Mouse (Mus musculus) embryo, embryonic 10.5 days (tissue): ENCODE data around the gene Zdhhc4.

Experiments
- DNase-seq: peaks from one replicate; pipeline ENCODE4 v3.0.0-alpha.2; 2015; ENCODE audit warnings: low spot score

Zdhhc4 gene

GRCm38 (mm10) chr5:143317288-143317610 is 11.8 kb downstream of the Zdhhc4 start:
- no peak for DNase-seq

- no peak for DNase-seq
Measured at GRCm38 (mm10) chr5:143316605-143317287, 12.3 kb downstream of the Zdhhc4 start.

- DNase-seq: no peak
Measured at GRCm38 (mm10) chr5:143315514-143315888, 13.6 kb downstream of the Zdhhc4 start.

GRCm38 (mm10) chr5:143314730-143315513 is 14.1 kb downstream of the Zdhhc4 start, which contains the start of gene E130309D02Rik:
Gene E130309D02Rik, minus strand, starts transcription at chr5:143315360.
- peak; percentile 86 for DNase-seq

- DNase-seq: peak; percentile 64
Measured at GRCm38 (mm10) chr5:143314183-143314729, 14.8 kb downstream of the Zdhhc4 start.

- DNase-seq: peak; percentile 85
Measured at GRCm38 (mm10) chr5:143311886-143312285, 17.2 kb downstream of the Zdhhc4 start.

- no peak for DNase-seq
Measured at GRCm38 (mm10) chr5:143309916-143310315, 19.1 kb downstream of the Zdhhc4 start.

- no peak for DNase-seq
Measured at GRCm38 (mm10) chr5:143308825-143309224, 20.2 kb downstream of the Zdhhc4 start.

GRCm38 (mm10) chr5:143304251-143304650 is 24.8 kb downstream of the Zdhhc4 start:
- DNase-seq: no peak

- no peak for DNase-seq
Measured at GRCm38 (mm10) chr5:143301296-143301695, 27.8 kb downstream of the Zdhhc4 start.

- DNase-seq: peak; percentile 60
Measured at GRCm38 (mm10) chr5:143299686-143300085, 29.4 kb downstream of the Zdhhc4 start.

GRCm38 (mm10) chr5:143298391-143298790 is 30.7 kb downstream of the Zdhhc4 start:
- no peak for DNase-seq

- DNase-seq: no peak
Measured at GRCm38 (mm10) chr5:143297986-143298385, 31.1 kb downstream of the Zdhhc4 start.

- no peak for DNase-seq
Measured at GRCm38 (mm10) chr5:143295330-143295729, 33.7 kb downstream of the Zdhhc4 start.

- DNase-seq: no peak
Measured at GRCm38 (mm10) chr5:143294862-143295261, 34.2 kb downstream of the Zdhhc4 start.

GRCm38 (mm10) chr5:143293404-143293803 is 35.7 kb downstream of the Zdhhc4 start, which contains the start of gene Zfp853:
Gene Zfp853, minus strand, starts transcription at chr5:143293623.
- no peak for DNase-seq

GRCm38 (mm10) chr5:143292879-143293278 is 36.2 kb downstream of the Zdhhc4 start:
- no peak for DNase-seq

- no peak for DNase-seq
Measured at GRCm38 (mm10) chr5:143289299-143289698, 39.8 kb downstream of the Zdhhc4 start.

- DNase-seq: no peak
Measured at GRCm38 (mm10) chr5:143288378-143288911, 40.6 kb downstream of the Zdhhc4 start.

- DNase-seq: peak; percentile 28
Measured at GRCm38 (mm10) chr5:143287774-143288328, 41.2 kb downstream of the Zdhhc4 start.

GRCm38 (mm10) chr5:143284762-143285161 is 44.3 kb downstream of the Zdhhc4 start:
- no peak for DNase-seq

- DNase-seq: no peak
Measured at GRCm38 (mm10) chr5:143279247-143279646, 49.8 kb downstream of the Zdhhc4 start.
